Mouse (Mus musculus): ENCODE results near the gene Ntn5. TPM values are rescaled to one million over a fixed set of nuclear protein-coding genes. Genes with fewer than 3 reads are reported as not detected.
"Not testable (repeated sequence)": the region's sequence is repeated elsewhere in the genome, so short reads cannot be mapped to it uniquely, and the experiment has no call there.

Ntn5 gene
- polyA plus RNA-seq, 1 experiment from 2014 or later = not detected

GRCm38 (mm10) chr7:45642503-45643255, 41.1 kb upstream of the Ntn5 start:
- peak overlapping the region; percentile 45; the same call in 1 of the 2 replicates for H3K27ac ChIP-seq (ENCODE audit: poor library complexity, severe bottlenecking)
- no peak for ATAC-seq (ENCODE audit: insufficient number of reproducible peaks, low FRiP score)
- peak overlapping the region; percentile 74 for H3K9ac ChIP-seq
- H3K4me1 ChIP-seq (replicated peaks) = peaks cover 63% of the 10 kb centered on the region
- WGBS = 47% methylated on average over 16 of the region's 16 CpGs
- no peaks in the 10 kb centered on the region for H3K9me3 ChIP-seq (replicated peaks)
- H3K4me3 ChIP-seq = peak overlapping the region; percentile 49
- H3K27me3 ChIP-seq (replicated peaks) = no peaks in the 10 kb centered on the region; the same call in 1 of the 2 replicates
- H3K36me3 ChIP-seq = peaks cover 5% of the 10 kb centered on the region
- peak overlapping the region; percentile 80 for H3K4me2 ChIP-seq

- peak overlapping the region; percentile 57; the same call in 1 of the 2 replicates for H3K27ac ChIP-seq (ENCODE audit: poor library complexity, severe bottlenecking)
- 9% methylated on average over 28 of the region's 28 CpGs for WGBS
- peaks cover 3% of the 10 kb centered on the region; the same call in 1 of the 2 replicates for H3K36me3 ChIP-seq
- peak; percentile 90 for ATAC-seq (ENCODE audit: insufficient number of reproducible peaks, low FRiP score)
- H3K4me3 ChIP-seq = peak overlapping the region; percentile 49
- no peaks in the 10 kb centered on the region for H3K9me3 ChIP-seq (replicated peaks)
- peak overlapping the region; percentile 80 for H3K4me2 ChIP-seq
- H3K4me1 ChIP-seq (replicated peaks) = peaks cover 53% of the 10 kb centered on the region
- peak overlapping the region; percentile 74 for H3K9ac ChIP-seq
- H3K27me3 ChIP-seq (replicated peaks) = no peaks in the 10 kb centered on the region; the same call in 1 of the 2 replicates
Measured at GRCm38 (mm10) chr7:45643441-45644178, 40.2 kb upstream of the Ntn5 start.

GRCm38 (mm10) chr7:45644183-45644582, 39.6 kb upstream of the Ntn5 start:
- Histone ChIP-seq H3K9ac (peak overlapping the region; percentile 28; the same call in 1 of the 2 replicates), H3K4me2 (peak overlapping the region; percentile 80), H3K36me3 (peaks cover 3% of the 10 kb centered on the region; the same call in 1 of the 2 replicates), H3K27me3 (replicated peaks) (no peaks in the 10 kb centered on the region; the same call in 1 of the 2 replicates), H3K9me3 (replicated peaks) (no peaks in the 10 kb centered on the region), H3K4me1 (replicated peaks) (peaks cover 49% of the 10 kb centered on the region), H3K4me3 (peak overlapping the region; percentile 49), H3K27ac (ENCODE audit: poor library complexity, severe bottlenecking) (peak overlapping the region; percentile 57; the same call in 1 of the 2 replicates)
- ATAC-seq (ENCODE audit: insufficient number of reproducible peaks, low FRiP score) = no peak
- 14% methylated on average over 18 of the region's 18 CpGs for WGBS

- H3K9ac ChIP-seq = peak overlapping the region; percentile 33; the same call in 1 of the 2 replicates
- H3K27me3 ChIP-seq (replicated peaks) = no peaks in the 10 kb centered on the region; the same call in 1 of the 2 replicates
- WGBS = 73% methylated on average over 6 of the region's 6 CpGs
- H3K4me3 ChIP-seq = no peak overlapping the region
- no peak for ATAC-seq (ENCODE audit: insufficient number of reproducible peaks, low FRiP score)
- H3K4me1 ChIP-seq (replicated peaks) = peaks cover 49% of the 10 kb centered on the region
- H3K4me2 ChIP-seq = peak overlapping the region; percentile 80
- no peak overlapping the region for H3K27ac ChIP-seq (ENCODE audit: poor library complexity, severe bottlenecking)
- no peaks in the 10 kb centered on the region for H3K9me3 ChIP-seq (replicated peaks)
- peaks cover 3% of the 10 kb centered on the region; the same call in 1 of the 2 replicates for H3K36me3 ChIP-seq
Measured at GRCm38 (mm10) chr7:45644872-45645590, 38.8 kb upstream of the Ntn5 start.

- 74% methylated on average over 7 of the region's 7 CpGs for WGBS
- Histone ChIP-seq H3K9me3 (replicated peaks) (no peaks in the 10 kb centered on the region), H3K4me1 (replicated peaks) (peaks cover 48% of the 10 kb centered on the region), H3K27ac (ENCODE audit: poor library complexity, severe bottlenecking) (no peak overlapping the region), H3K4me3 (no peak overlapping the region), H3K4me2 (no peak overlapping the region), H3K36me3 (peaks cover 3% of the 10 kb centered on the region; the same call in 1 of the 2 replicates), H3K9ac (no peak overlapping the region), H3K27me3 (replicated peaks) (no peaks in the 10 kb centered on the region)
- no peak for ATAC-seq (ENCODE audit: insufficient number of reproducible peaks, low FRiP score)
Measured at GRCm38 (mm10) chr7:45645591-45645971, 38.2 kb upstream of the Ntn5 start.

GRCm38 (mm10) chr7:45646671-45647070, 37.2 kb upstream of the Ntn5 start:
- no peak for ATAC-seq (ENCODE audit: insufficient number of reproducible peaks, low FRiP score)
- 70% methylated on average over 4 of the region's 4 CpGs for WGBS
- Histone ChIP-seq H3K4me3 (no peak overlapping the region), H3K27ac (ENCODE audit: poor library complexity, severe bottlenecking) (no peak overlapping the region), H3K4me2 (no peak overlapping the region), H3K9ac (no peak overlapping the region), H3K4me1 (replicated peaks) (peaks cover 37% of the 10 kb centered on the region), H3K27me3 (replicated peaks) (no peaks in the 10 kb centered on the region), H3K9me3 (replicated peaks) (no peaks in the 10 kb centered on the region), H3K36me3 (peaks cover 3% of the 10 kb centered on the region; the same call in 1 of the 2 replicates)

GRCm38 (mm10) chr7:45649351-45649750, 34.5 kb upstream of the Ntn5 start:
- H3K27ac ChIP-seq (ENCODE audit: poor library complexity, severe bottlenecking) = peak overlapping the region; percentile 74
- peak overlapping the region; percentile 5; the same call in 1 of the 2 replicates for H3K4me2 ChIP-seq
- no peak for ATAC-seq (ENCODE audit: insufficient number of reproducible peaks, low FRiP score)
- peaks cover 3% of the 10 kb centered on the region; the same call in 1 of the 2 replicates for H3K36me3 ChIP-seq
- H3K4me1 ChIP-seq (replicated peaks) = peaks cover 21% of the 10 kb centered on the region
- H3K9me3 ChIP-seq (replicated peaks) = no peaks in the 10 kb centered on the region
- 41% methylated on average over 8 of the region's 8 CpGs for WGBS
- H3K27me3 ChIP-seq (replicated peaks) = no peaks in the 10 kb centered on the region
- H3K9ac ChIP-seq = no peak overlapping the region
- H3K4me3 ChIP-seq = no peak overlapping the region

GRCm38 (mm10) chr7:45650484-45650883, 33.3 kb upstream of the Ntn5 start:
- H3K27ac ChIP-seq (ENCODE audit: poor library complexity, severe bottlenecking) = not testable (repeated sequence)

GRCm38 (mm10) chr7:45654424-45655047, 29.3 kb upstream of the Ntn5 start:
- peak overlapping the region; percentile 54 for H3K4me2 ChIP-seq
- 0 out of 2 replicates have a peak, but pooled peaks cover 2% of the 10 kb centered on the region for H3K27me3 ChIP-seq (replicated peaks)
- peaks cover 7% of the 10 kb centered on the region; the same call in 1 of the 2 replicates for H3K9me3 ChIP-seq (replicated peaks)
- no peaks in the 10 kb centered on the region for H3K36me3 ChIP-seq
- no peak overlapping the region for H3K27ac ChIP-seq (ENCODE audit: poor library complexity, severe bottlenecking)
- peak; percentile 46; the same call in 1 of the 2 replicates for ATAC-seq (ENCODE audit: insufficient number of reproducible peaks, low FRiP score)
- H3K4me3 ChIP-seq = no peak overlapping the region; the same call in 1 of the 2 replicates
- 20% methylated on average over 17 of the region's 17 CpGs for WGBS
- no peak overlapping the region for H3K9ac ChIP-seq
- H3K4me1 ChIP-seq (replicated peaks) = peaks cover 15% of the 10 kb centered on the region

More at GRCm38 (mm10) chr7:45650484-45650883, 33.3 kb upstream of the Ntn5 start:
- H3K9ac ChIP-seq; H3K4me3 ChIP-seq; H3K27me3 ChIP-seq (replicated peaks); H3K9me3 ChIP-seq (replicated peaks); ATAC-seq (ENCODE audit: insufficient number of reproducible peaks, low FRiP score); H3K36me3 ChIP-seq; H3K4me2 ChIP-seq: not testable (repeated sequence)
- 90% methylated on average over 20 of the region's 20 CpGs for WGBS
- peaks cover 18% of the 10 kb centered on the region for H3K4me1 ChIP-seq (replicated peaks)

- Histone ChIP-seq H3K36me3 (no peaks in the 10 kb centered on the region), H3K4me3 (no peak overlapping the region), H3K9me3 (replicated peaks) (peaks cover 7% of the 10 kb centered on the region; the same call in 1 of the 2 replicates), H3K9ac (no peak overlapping the region), H3K27me3 (replicated peaks) (no peaks in the 10 kb centered on the region), H3K4me1 (replicated peaks) (peaks cover 12% of the 10 kb centered on the region), H3K4me2 (no peak overlapping the region), H3K27ac (ENCODE audit: poor library complexity, severe bottlenecking) (no peak overlapping the region)
- 77% methylated on average over 11 of the region's 11 CpGs for WGBS
- no peak for ATAC-seq (ENCODE audit: insufficient number of reproducible peaks, low FRiP score)
Measured at GRCm38 (mm10) chr7:45660746-45661478, 22.9 kb upstream of the Ntn5 start.

All from heart, embryonic 12.5 days (tissue).